8 mouse cellular contexts compared by ENCODE assay signal in genomic region chr5:112228240-112229076, GRCm38 (mm10). TPM values are rescaled to one million over a fixed set of nuclear protein-coding genes. Genes with fewer than 3 reads are reported as not detected.
DNase-seq lines count a peak whose midpoint lies in the region; ATAC-seq lines count a peak whose summit lies in the region.

No protein-coding gene starts in this region.

- H3K4me3 ChIP-seq in lung, embryonic 16.5 days (ENCODE audit: low read length) = peak overlapping the region; percentile 27
- peak overlapping the region; percentile 71 for H3K4me3 ChIP-seq in forebrain, embryonic 14.5 days (ENCODE audit: low read depth, low read length)

- no peak for ATAC-seq in lung, embryonic 16.5 days (ENCODE audit: low read depth)
- peak; percentile 81 for ATAC-seq in forebrain, embryonic 14.5 days
- ATAC-seq in monocyte, adult 5-6 weeks (replicated peaks; ENCODE audit: insufficient number of reproducible peaks, low FRiP score, low TSS enrichment, poor library complexity, severe bottlenecking) = 0 out of 2 replicates have a peak, but pooled peaks have one; percentile 20

- H3K27me3 ChIP-seq in lung, embryonic 16.5 days (ENCODE audit: control insufficient read depth, insufficient read depth, low read depth, low read length) = peaks cover 51% of the 10 kb centered on the region
- H3K27me3 ChIP-seq in forebrain, embryonic 14.5 days (replicated peaks; ENCODE audit: control insufficient read depth, insufficient read depth, low read length) = no peaks in the 10 kb centered on the region

- H3K9me3 ChIP-seq in lung, embryonic 16.5 days (ENCODE audit: control insufficient read depth, low read length) = no peaks in the 10 kb centered on the region
- H3K9me3 ChIP-seq in forebrain, embryonic 14.5 days (replicated peaks; ENCODE audit: control insufficient read depth, low read length) = no peaks in the 10 kb centered on the region

- WGBS in lung, embryonic 16.5 days = under 1% methylated on average over 57 of the region's 57 CpGs
- under 1% methylated on average over 57 of the region's 57 CpGs for WGBS in forebrain, embryonic 14.5 days

- no peak overlapping the region for H3K9ac ChIP-seq in lung, embryonic 16.5 days (ENCODE audit: low read length)
- H3K9ac ChIP-seq in forebrain, embryonic 14.5 days (ENCODE audit: low read length) = peak overlapping the region; percentile 95

- H3K27ac ChIP-seq in lung, embryonic 16.5 days (ENCODE audit: low read length) = no peak overlapping the region
- peak overlapping the region; percentile 97 for H3K27ac ChIP-seq in forebrain, embryonic 14.5 days (ENCODE audit: low read depth, low read length)

- no peaks in the 10 kb centered on the region for H3K36me3 ChIP-seq in lung, embryonic 16.5 days (ENCODE audit: control insufficient read depth, insufficient read depth, low read length)
- peaks cover 18% of the 10 kb centered on the region for H3K36me3 ChIP-seq in forebrain, embryonic 14.5 days (ENCODE audit: control insufficient read depth, insufficient read depth, low read length)

- no peak for DNase-seq in lung, postnatal 36 days
- peak; percentile 87 for DNase-seq in forebrain, embryonic 14.5 days (ENCODE audit: low spot score)
- peak; percentile 70 to 80 for DNase-seq in layer of hippocampus, postnatal 10 days (ENCODE audit: low spot score in 2 of 2)
- no peak for DNase-seq in urinary bladder, adult 18-20 months (ENCODE audit: low spot score in 2 of 2)
- no peak for DNase-seq in spleen, adult 12 weeks (ENCODE audit: low spot score)
- DNase-seq in natural killer cell, adult 2 months (ENCODE audit: low spot score in 2 of 2) = no peak

- peaks cover 5% of the 10 kb centered on the region; the same call in 1 of the 2 replicates for H3K4me1 ChIP-seq in lung, embryonic 16.5 days (replicated peaks; ENCODE audit: control insufficient read depth, insufficient read depth, low read length)
- H3K4me1 ChIP-seq in forebrain, embryonic 14.5 days (ENCODE audit: control insufficient read depth, insufficient read depth, low read length) = peaks cover 28% of the 10 kb centered on the region

- H3K4me2 ChIP-seq in lung, embryonic 16.5 days (ENCODE audit: low read depth, low read length) = peak overlapping the region; percentile 15
- H3K4me2 ChIP-seq in forebrain, embryonic 14.5 days (ENCODE audit: low read length) = peak overlapping the region; percentile 94

RNA-seq across cellular contexts. Expression of gene Cryba4, which starts 23.9 kb away (rescaled TPM):
- polyA plus RNA-seq in lung, embryonic 16.5 days (2015; fragmentation: Nextera tagmentation; extraction: Ambion mirVana) = 0.84 and 1.0 TPM in 2 replicates
- polyA plus RNA-seq in forebrain, embryonic 14.5 days (2014; fragmentation: Nextera tagmentation; extraction: Ambion mirVana) = 1.4 and 2.2 TPM in 2 replicates
- total RNA-seq in layer of hippocampus, postnatal 10 days (2021) = 1 to 10 TPM in 1 of 2 experiments, under 1 TPM in 1; 0.94 to 2.4 TPM
- 1.8 to 2.1 TPM in 2 of 3 replicates, not detected in the other for total RNA-seq in monocyte, adult 5-6 weeks (2017)

RNA-seq across cellular contexts. Expression of gene Crybb1, which starts 27.2 kb away (rescaled TPM):
- polyA plus RNA-seq in lung, embryonic 16.5 days (2015; fragmentation: Nextera tagmentation; extraction: Ambion mirVana) = 3.1 and 3.5 TPM in 2 replicates
- 2.5 and 4.6 TPM in 2 replicates for polyA plus RNA-seq in forebrain, embryonic 14.5 days (2014; fragmentation: Nextera tagmentation; extraction: Ambion mirVana)
- 10 to 100 TPM; 11.3 to 12.4 TPM for total RNA-seq in layer of hippocampus, postnatal 10 days (2021)
- not detected in 3 replicates for total RNA-seq in monocyte, adult 5-6 weeks (2017)

RNA-seq across cellular contexts. Expression of gene Tpst2, which starts 48.0 kb away (rescaled TPM):
- polyA plus RNA-seq in lung, embryonic 16.5 days (2015; fragmentation: Nextera tagmentation; extraction: Ambion mirVana) = 66.8 and 67.9 TPM in 2 replicates
- polyA plus RNA-seq in forebrain, embryonic 14.5 days (2014; fragmentation: Nextera tagmentation; extraction: Ambion mirVana) = 29.5 and 30.6 TPM in 2 replicates
- 10 to 100 TPM; 34.0 to 38.9 TPM for total RNA-seq in layer of hippocampus, postnatal 10 days (2021)
- total RNA-seq in monocyte, adult 5-6 weeks (2017) = 60.8 to 104 TPM (median 99.4 TPM) in 3 replicates

Comparison
In these comparisons a context has a peak if more than half of its experiments do, and no peak if none do; other contexts are left out.
1. DNase-seq: peak in forebrain, embryonic 14.5 days (single experiment) and layer of hippocampus, postnatal 10 days (2 of 2); none in lung, postnatal 36 days (single experiment), urinary bladder, adult 18-20 months (0 of 2), spleen, adult 12 weeks (single experiment) and natural killer cell, adult 2 months (0 of 2).
2. RNA of gene Crybb1, which starts 27.2 kb away (total RNA-seq): 11.3 to 12.4 TPM in layer of hippocampus, postnatal 10 days; not detected in monocyte, adult 5-6 weeks; every median in the first group is over 10 times any median in the second.